Mouse (Mus musculus): ENCODE data around the gene Slc39a5. TPM values are rescaled to one million over a fixed set of nuclear protein-coding genes. Genes with fewer than 3 reads are reported as not detected.
A peak's percentile ranks its signal among the peaks of the same experiment; 100 is the strongest.

Gene Slc39a5
- total and polyA plus RNA-seq, 2 experiments from 2014 or later: not detected

DNA sequence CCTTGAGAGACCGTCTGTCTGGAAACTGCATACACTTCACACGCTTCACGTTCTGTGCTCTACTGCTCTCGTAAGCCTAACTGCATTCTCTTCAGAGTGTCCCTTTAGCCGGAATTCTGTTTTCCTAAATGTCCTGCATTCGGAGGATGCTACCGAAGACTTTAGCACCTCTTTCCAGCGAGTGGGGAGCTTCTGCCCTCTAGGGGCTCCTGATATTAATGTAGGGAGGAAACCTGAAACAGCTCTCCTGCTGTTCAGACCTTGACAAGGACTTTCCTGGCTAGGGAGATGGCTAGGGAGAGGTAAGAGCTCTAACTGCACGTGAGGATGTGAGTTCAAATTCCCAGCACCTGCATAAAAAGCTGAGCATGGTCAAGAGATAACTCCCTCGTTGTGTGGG is 39.4 kb upstream of the Slc39a5 start:
- ATAC-seq (ENCODE audit: insufficient read depth, low read depth): no peak
- H3K4me2 ChIP-seq (ENCODE audit: low read depth, low read length): no peak overlapping the region
- no peak overlapping the region for H3K27ac ChIP-seq (ENCODE audit: low read depth)
- WGBS: 44% methylated on average over 10 of the region's 10 CpGs
- H3K9me3 ChIP-seq (replicated peaks; ENCODE audit: control insufficient read depth, low read length): no peaks in the 10 kb centered on the region
- H3K4me1 ChIP-seq (ENCODE audit: control insufficient read depth, insufficient read depth): peaks cover 10% of the 10 kb centered on the region; the same call in 1 of the 2 replicates
- TF ChIP-seq EP300 (IDR thresholded peaks at IDR 0.05; ENCODE audit: low read depth) (no peak), CTCF (IDR thresholded peaks at IDR 0.05; ENCODE audit: low read depth) (peak; percentile 58)
- H3K9ac ChIP-seq (replicated peaks; ENCODE audit: low read depth, low read length): no peak overlapping the region
- no peaks in the 10 kb centered on the region for H3K27me3 ChIP-seq (ENCODE audit: control insufficient read depth, insufficient read depth, low read length)
- no peak overlapping the region for H3K4me3 ChIP-seq (ENCODE audit: low read depth, low read length)
- peaks cover 51% of the 10 kb centered on the region for H3K36me3 ChIP-seq (replicated peaks; ENCODE audit: control insufficient read depth, insufficient read depth, low read length)
- DNase-seq (ENCODE audit: low spot score): peak; percentile 64

DNA sequence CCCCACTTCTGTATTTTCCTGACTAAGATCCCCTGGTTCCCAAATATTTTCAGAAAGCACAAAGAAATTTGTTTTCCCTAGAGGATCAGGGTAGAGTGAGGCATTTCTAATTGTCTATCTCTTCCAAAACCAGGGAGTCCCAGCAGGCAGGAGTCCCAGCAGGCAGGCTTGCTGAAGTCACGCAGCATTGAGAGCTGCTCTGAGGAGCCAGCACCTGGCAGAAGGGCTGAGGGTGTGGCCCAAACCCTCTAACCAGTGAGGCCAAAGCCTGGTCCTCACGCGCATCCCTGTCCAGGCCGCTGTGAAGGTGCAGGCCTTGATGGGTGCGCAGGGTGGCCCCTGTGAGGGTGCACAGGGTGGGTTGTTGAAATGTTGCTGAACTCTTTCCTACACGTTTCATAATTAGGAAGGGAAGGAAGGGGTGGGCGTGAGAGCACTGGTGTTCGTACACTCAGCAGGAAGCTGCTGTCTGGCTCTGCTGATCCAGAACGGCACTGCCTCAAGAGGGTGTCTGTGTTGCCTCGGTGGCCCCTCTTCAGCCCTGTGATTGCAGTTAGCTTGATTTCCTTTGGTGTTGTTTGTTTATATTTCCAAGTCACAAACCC is 37.7 kb upstream of the Slc39a5 start:
- Histone ChIP-seq H3K9me3 (replicated peaks; ENCODE audit: control insufficient read depth, low read length) (no peaks in the 10 kb centered on the region), H3K27ac (ENCODE audit: low read depth) (no peak overlapping the region), H3K4me3 (ENCODE audit: low read depth, low read length) (no peak overlapping the region), H3K4me1 (ENCODE audit: control insufficient read depth, insufficient read depth) (peaks cover 14% of the 10 kb centered on the region; the same call in 1 of the 2 replicates), H3K4me2 (ENCODE audit: low read depth, low read length) (no peak overlapping the region), H3K9ac (replicated peaks; ENCODE audit: low read depth, low read length) (no peak overlapping the region), H3K36me3 (replicated peaks; ENCODE audit: control insufficient read depth, insufficient read depth, low read length) (peaks cover 51% of the 10 kb centered on the region), H3K27me3 (ENCODE audit: control insufficient read depth, insufficient read depth, low read length) (no peaks in the 10 kb centered on the region)
- TF ChIP-seq EP300 (IDR thresholded peaks at IDR 0.05; ENCODE audit: low read depth): no peak
- 68% methylated on average over 10 of the region's 10 CpGs for WGBS
- no peak for ATAC-seq (ENCODE audit: insufficient read depth, low read depth)
- no peak for DNase-seq (ENCODE audit: low spot score)

- Histone ChIP-seq H3K4me2 (ENCODE audit: low read depth, low read length) (no peak overlapping the region), H3K4me1 (ENCODE audit: control insufficient read depth, insufficient read depth) (peaks cover 14% of the 10 kb centered on the region; the same call in 1 of the 2 replicates), H3K27me3 (ENCODE audit: control insufficient read depth, insufficient read depth, low read length) (no peaks in the 10 kb centered on the region), H3K36me3 (replicated peaks; ENCODE audit: control insufficient read depth, insufficient read depth, low read length) (peaks cover 48% of the 10 kb centered on the region), H3K27ac (ENCODE audit: low read depth) (no peak overlapping the region), H3K4me3 (ENCODE audit: low read depth, low read length) (no peak overlapping the region), H3K9me3 (replicated peaks; ENCODE audit: control insufficient read depth, low read length) (no peaks in the 10 kb centered on the region), H3K9ac (replicated peaks; ENCODE audit: low read depth, low read length) (no peak overlapping the region)
- ATAC-seq (ENCODE audit: insufficient read depth, low read depth) (no peak), DNase-seq (ENCODE audit: low spot score) (no peak)
- TF ChIP-seq EP300 (IDR thresholded peaks at IDR 0.05; ENCODE audit: low read depth) (no peak), CTCF (IDR thresholded peaks at IDR 0.05; ENCODE audit: low read depth) (no peak)
- WGBS: 87% methylated on average over 8 of the region's 8 CpGs
Observed at GRCm38 (mm10) chr10:128436376-128436775, 35.3 kb upstream of the Slc39a5 start.

DNA sequence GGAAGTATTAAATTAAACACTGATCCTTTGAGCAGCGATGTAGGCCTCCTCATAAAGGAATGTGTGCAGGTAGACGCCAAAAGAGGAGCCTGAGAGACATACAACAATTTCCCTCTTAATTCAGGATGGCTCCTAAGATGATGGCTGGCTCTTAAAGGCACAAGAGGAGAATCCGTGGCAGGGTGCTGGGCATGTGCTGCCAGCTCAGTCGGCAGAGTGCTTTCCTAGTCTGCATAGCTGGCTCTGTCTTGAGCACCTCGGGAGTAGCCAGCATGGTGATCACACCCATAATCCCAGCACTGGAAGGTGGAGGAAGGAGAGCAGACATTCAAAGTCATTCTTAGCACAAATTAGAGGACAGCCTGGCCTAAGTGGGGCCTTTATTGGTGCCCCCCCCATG is 34.8 kb upstream of the Slc39a5 start:
- peaks cover 14% of the 10 kb centered on the region; the same call in 1 of the 2 replicates for H3K4me1 ChIP-seq (ENCODE audit: control insufficient read depth, insufficient read depth)
- no peak for DNase-seq (ENCODE audit: low spot score)
- peaks cover 44% of the 10 kb centered on the region for H3K36me3 ChIP-seq (replicated peaks; ENCODE audit: control insufficient read depth, insufficient read depth, low read length)
- peak overlapping the region; percentile 11; the same call in 1 of the 2 replicates for H3K9ac ChIP-seq (replicated peaks; ENCODE audit: low read depth, low read length)
- H3K4me3 ChIP-seq (ENCODE audit: low read depth, low read length): no peak overlapping the region
- no peaks in the 10 kb centered on the region for H3K9me3 ChIP-seq (replicated peaks; ENCODE audit: control insufficient read depth, low read length)
- no peak for ATAC-seq (ENCODE audit: insufficient read depth, low read depth)
- no peak overlapping the region for H3K4me2 ChIP-seq (ENCODE audit: low read depth, low read length)
- peak overlapping the region; percentile 79 for H3K27ac ChIP-seq (ENCODE audit: low read depth)
- no peaks in the 10 kb centered on the region for H3K27me3 ChIP-seq (ENCODE audit: control insufficient read depth, insufficient read depth, low read length)
- WGBS: 55% methylated on average over 5 of the region's 5 CpGs
- no peak for TF ChIP-seq CTCF (IDR thresholded peaks at IDR 0.05; ENCODE audit: low read depth)
- no peak for TF ChIP-seq EP300 (IDR thresholded peaks at IDR 0.05; ENCODE audit: low read depth)

DNA sequence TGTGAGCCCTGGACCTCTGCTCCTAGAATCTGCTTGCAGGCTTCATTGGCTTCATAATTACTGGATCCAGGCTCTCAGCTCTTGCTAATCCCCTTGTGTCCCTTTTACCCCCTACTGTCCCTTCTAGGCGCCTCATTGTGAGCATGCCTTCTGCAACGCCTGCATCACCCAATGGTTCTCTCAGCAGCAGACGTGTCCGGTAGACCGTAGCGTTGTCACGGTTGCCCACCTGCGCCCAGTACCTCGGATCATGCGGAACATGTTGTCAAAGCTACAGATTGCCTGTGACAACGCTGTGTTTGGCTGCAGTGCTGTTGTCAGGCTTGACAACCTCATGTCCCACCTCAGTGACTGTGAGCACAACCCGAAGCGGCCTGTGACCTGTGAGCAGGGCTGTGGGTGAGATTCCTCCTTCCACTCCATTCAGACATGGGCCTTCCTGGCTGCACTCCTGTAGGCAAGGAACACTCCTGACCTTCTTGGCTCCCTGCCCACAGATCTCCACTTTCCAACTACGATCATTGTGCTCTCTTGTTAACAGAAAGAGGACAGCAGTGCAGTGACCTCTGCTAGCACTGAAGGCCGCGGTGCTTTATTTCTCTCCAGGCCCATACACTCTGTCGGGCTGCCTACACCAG is 34.3 kb upstream of the Slc39a5 start:
- peak; percentile 75 for DNase-seq (ENCODE audit: low spot score)
- Histone ChIP-seq H3K9me3 (replicated peaks; ENCODE audit: control insufficient read depth, low read length) (no peaks in the 10 kb centered on the region), H3K4me2 (ENCODE audit: low read depth, low read length) (no peak overlapping the region), H3K27me3 (ENCODE audit: control insufficient read depth, insufficient read depth, low read length) (no peaks in the 10 kb centered on the region), H3K9ac (replicated peaks; ENCODE audit: low read depth, low read length) (peak overlapping the region; percentile 11; the same call in 1 of the 2 replicates), H3K36me3 (replicated peaks; ENCODE audit: control insufficient read depth, insufficient read depth, low read length) (peaks cover 47% of the 10 kb centered on the region), H3K4me1 (ENCODE audit: control insufficient read depth, insufficient read depth) (peaks cover 14% of the 10 kb centered on the region; the same call in 1 of the 2 replicates), H3K27ac (ENCODE audit: low read depth) (peak overlapping the region; percentile 79), H3K4me3 (ENCODE audit: low read depth, low read length) (no peak overlapping the region)
- 66% methylated on average over 17 of the region's 17 CpGs for WGBS
- ATAC-seq (ENCODE audit: insufficient read depth, low read depth): peak; percentile 85
- TF ChIP-seq EP300 (IDR thresholded peaks at IDR 0.05; ENCODE audit: low read depth) (no peak), CTCF (IDR thresholded peaks at IDR 0.05; ENCODE audit: low read depth) (no peak)

Data from heart, postnatal 0 days (tissue).